Mouse (Mus musculus): ENCODE measurements around the gene Carf. TPM values are rescaled to one million over a fixed set of nuclear protein-coding genes. Genes with fewer than 3 reads are reported as not detected.
"Not testable (repeated sequence)": the region's sequence is repeated elsewhere in the genome, so short reads cannot be mapped to it uniquely, and the experiment has no call there.

The Carf gene
- polyA plus RNA-seq, 1 experiment from 2014 or later: 6.7 TPM

- H3K4me3 ChIP-seq (ENCODE audit: low read depth, low read length): no peak overlapping the region
- H3K4me1 ChIP-seq (replicated peaks; ENCODE audit: control insufficient read depth, insufficient read depth, low read length): no peaks in the 10 kb centered on the region
- no peaks in the 10 kb centered on the region for H3K9me3 ChIP-seq (ENCODE audit: control insufficient read depth, low read length)
- no peaks in the 10 kb centered on the region for H3K36me3 ChIP-seq (ENCODE audit: control insufficient read depth, insufficient read depth, low read length)
- DNase-seq (ENCODE audit: low spot score): no peak
- no peak overlapping the region for H3K9ac ChIP-seq (ENCODE audit: low read length)
- no peak overlapping the region for H3K27ac ChIP-seq (ENCODE audit: low read depth)
- H3K27me3 ChIP-seq (replicated peaks; ENCODE audit: control insufficient read depth, insufficient read depth, low read length): no peaks in the 10 kb centered on the region
- no peak overlapping the region for H3K4me2 ChIP-seq (ENCODE audit: low read length)
- ATAC-seq (replicated peaks; ENCODE audit: low FRiP score, low TSS enrichment, low read depth): no peak
- 87% methylated on average over 3 of the region's 3 CpGs for WGBS
Measured at GRCm38 (mm10) chr1:60163676-60164075, 65.6 kb downstream of the Carf start.

- H3K4me3 ChIP-seq (ENCODE audit: low read depth, low read length): no peak overlapping the region
- no peaks in the 10 kb centered on the region for H3K27me3 ChIP-seq (replicated peaks; ENCODE audit: control insufficient read depth, insufficient read depth, low read length)
- WGBS: 71% methylated on average over 2 of the region's 2 CpGs
- H3K36me3 ChIP-seq (ENCODE audit: control insufficient read depth, insufficient read depth, low read length): no peaks in the 10 kb centered on the region
- H3K4me2 ChIP-seq (ENCODE audit: low read length): no peak overlapping the region
- H3K4me1 ChIP-seq (replicated peaks; ENCODE audit: control insufficient read depth, insufficient read depth, low read length): no peaks in the 10 kb centered on the region
- H3K9ac ChIP-seq (ENCODE audit: low read length): no peak overlapping the region
- no peaks in the 10 kb centered on the region for H3K9me3 ChIP-seq (ENCODE audit: control insufficient read depth, low read length)
- no peak overlapping the region for H3K27ac ChIP-seq (ENCODE audit: low read depth)
- DNase-seq (ENCODE audit: low spot score): no peak
- no peak for ATAC-seq (replicated peaks; ENCODE audit: low FRiP score, low TSS enrichment, low read depth)
Measured at GRCm38 (mm10) chr1:60169626-60170025, 71.6 kb downstream of the Carf start.

GRCm38 (mm10) chr1:60170251-60170650, 72.2 kb downstream of the Carf start:
- no peak overlapping the region for H3K9ac ChIP-seq (ENCODE audit: low read length)
- H3K27ac ChIP-seq (ENCODE audit: low read depth): no peak overlapping the region
- H3K9me3 ChIP-seq (ENCODE audit: control insufficient read depth, low read length): no peaks in the 10 kb centered on the region
- no peaks in the 10 kb centered on the region for H3K27me3 ChIP-seq (replicated peaks; ENCODE audit: control insufficient read depth, insufficient read depth, low read length)
- no peak overlapping the region for H3K4me2 ChIP-seq (ENCODE audit: low read length)
- no peak overlapping the region for H3K4me3 ChIP-seq (ENCODE audit: low read depth, low read length)
- H3K4me1 ChIP-seq (replicated peaks; ENCODE audit: control insufficient read depth, insufficient read depth, low read length): no peaks in the 10 kb centered on the region
- 70% methylated on average over 2 of the region's 2 CpGs for WGBS
- ATAC-seq (replicated peaks; ENCODE audit: low FRiP score, low TSS enrichment, low read depth) (no peak), DNase-seq (ENCODE audit: low spot score) (no peak)
- no peaks in the 10 kb centered on the region for H3K36me3 ChIP-seq (ENCODE audit: control insufficient read depth, insufficient read depth, low read length)

GRCm38 (mm10) chr1:60173119-60173518, 75.1 kb downstream of the Carf start:
- Histone ChIP-seq H3K27ac (ENCODE audit: low read depth) (no peak overlapping the region), H3K4me3 (ENCODE audit: low read depth, low read length) (no peak overlapping the region), H3K4me2 (ENCODE audit: low read length) (no peak overlapping the region), H3K36me3 (ENCODE audit: control insufficient read depth, insufficient read depth, low read length) (no peaks in the 10 kb centered on the region), H3K4me1 (replicated peaks; ENCODE audit: control insufficient read depth, insufficient read depth, low read length) (no peaks in the 10 kb centered on the region), H3K9me3 (ENCODE audit: control insufficient read depth, low read length) (no peaks in the 10 kb centered on the region), H3K27me3 (replicated peaks; ENCODE audit: control insufficient read depth, insufficient read depth, low read length) (no peaks in the 10 kb centered on the region), H3K9ac (ENCODE audit: low read length) (no peak overlapping the region)
- DNase-seq (ENCODE audit: low spot score) (no peak), ATAC-seq (replicated peaks; ENCODE audit: low FRiP score, low TSS enrichment, low read depth) (no peak)
- WGBS: 86% methylated on average over 3 of the region's 3 CpGs

- H3K27ac ChIP-seq (ENCODE audit: low read depth); H3K4me1 ChIP-seq (replicated peaks; ENCODE audit: control insufficient read depth, insufficient read depth, low read length); H3K9me3 ChIP-seq (ENCODE audit: control insufficient read depth, low read length); ATAC-seq (replicated peaks; ENCODE audit: low FRiP score, low TSS enrichment, low read depth); H3K9ac ChIP-seq (ENCODE audit: low read length); H3K4me2 ChIP-seq (ENCODE audit: low read length); H3K27me3 ChIP-seq (replicated peaks; ENCODE audit: control insufficient read depth, insufficient read depth, low read length); H3K4me3 ChIP-seq (ENCODE audit: low read depth, low read length); DNase-seq (ENCODE audit: low spot score); H3K36me3 ChIP-seq (ENCODE audit: control insufficient read depth, insufficient read depth, low read length): not testable (repeated sequence)
- 100% methylated on average over 1 of the region's 1 CpGs for WGBS
Measured at GRCm38 (mm10) chr1:60177814-60178213, 79.8 kb downstream of the Carf start.

- peak overlapping the region; percentile 93; the same call in 1 of the 2 replicates for H3K27ac ChIP-seq (ENCODE audit: low read depth)
- peak; percentile 65 for DNase-seq (ENCODE audit: low spot score)
- H3K4me3 ChIP-seq (ENCODE audit: low read depth, low read length): peak overlapping the region; percentile 70
- WGBS: 21% methylated on average over 4 of the region's 4 CpGs
- H3K27me3 ChIP-seq (replicated peaks; ENCODE audit: control insufficient read depth, insufficient read depth, low read length): no peaks in the 10 kb centered on the region
- H3K4me1 ChIP-seq (replicated peaks; ENCODE audit: control insufficient read depth, insufficient read depth, low read length): peaks cover 6% of the 10 kb centered on the region
- no peaks in the 10 kb centered on the region for H3K9me3 ChIP-seq (ENCODE audit: control insufficient read depth, low read length)
- H3K4me2 ChIP-seq (ENCODE audit: low read length): peak overlapping the region; percentile 64
- H3K9ac ChIP-seq (ENCODE audit: low read length): peak overlapping the region; percentile 65
- no peak for ATAC-seq (replicated peaks; ENCODE audit: low FRiP score, low TSS enrichment, low read depth)
- H3K36me3 ChIP-seq (ENCODE audit: control insufficient read depth, insufficient read depth, low read length): peaks cover 5% of the 10 kb centered on the region; the same call in 1 of the 2 replicates
Measured at GRCm38 (mm10) chr1:60179376-60179775, 81.3 kb downstream of the Carf start.

- H3K27ac ChIP-seq (ENCODE audit: low read depth): peak within 1 kb of the TSS; percentile 93
- peak within 1 kb of the TSS; percentile 70 for H3K4me3 ChIP-seq (ENCODE audit: low read depth, low read length)
- H3K9me3 ChIP-seq (ENCODE audit: control insufficient read depth, low read length): no peaks in the 10 kb centered on the region
- ATAC-seq (replicated peaks; ENCODE audit: low FRiP score, low TSS enrichment, low read depth) (peak; percentile 99), DNase-seq (ENCODE audit: low spot score) (peak; percentile 96)
- peaks cover 9% of the 10 kb centered on the region; the same call in 1 of the 2 replicates for H3K36me3 ChIP-seq (ENCODE audit: control insufficient read depth, insufficient read depth, low read length)
- WGBS: under 1% methylated on average over 62 of the region's 74 CpGs
- peak within 1 kb of the TSS; percentile 71 for H3K9ac ChIP-seq (ENCODE audit: low read length)
- H3K4me1 ChIP-seq (replicated peaks; ENCODE audit: control insufficient read depth, insufficient read depth, low read length): peaks cover 6% of the 10 kb centered on the region
- peak within 1 kb of the TSS; percentile 64 for H3K4me2 ChIP-seq (ENCODE audit: low read length)
- H3K27me3 ChIP-seq (replicated peaks; ENCODE audit: control insufficient read depth, insufficient read depth, low read length): no peaks in the 10 kb centered on the region
Measured at GRCm38 (mm10) chr1:60179932-60180783, 82.1 kb downstream of the Carf start, which contains the start of gene Nbeal1. TSS of gene Nbeal1 (plus strand) at chr1:60180599.

- peak overlapping the region; percentile 71 for H3K9ac ChIP-seq (ENCODE audit: low read length)
- ATAC-seq (replicated peaks; ENCODE audit: low FRiP score, low TSS enrichment, low read depth): no peak; the same call in 1 of the 2 replicates
- WGBS: under 1% methylated on average over 20 of the region's 30 CpGs
Measured at GRCm38 (mm10) chr1:60180784-60181221, 82.8 kb downstream of the Carf start.

More at GRCm38 (mm10) chr1:60180784-60181221, 82.8 kb downstream of the Carf start:
- DNase-seq (ENCODE audit: low spot score): peak; percentile 88
- Histone ChIP-seq H3K4me1 (replicated peaks; ENCODE audit: control insufficient read depth, insufficient read depth, low read length) (peaks cover 6% of the 10 kb centered on the region), H3K27me3 (replicated peaks; ENCODE audit: control insufficient read depth, insufficient read depth, low read length) (no peaks in the 10 kb centered on the region), H3K4me3 (ENCODE audit: low read depth, low read length) (peak overlapping the region; percentile 70), H3K9me3 (ENCODE audit: control insufficient read depth, low read length) (no peaks in the 10 kb centered on the region), H3K36me3 (ENCODE audit: control insufficient read depth, insufficient read depth, low read length) (peaks cover 9% of the 10 kb centered on the region; the same call in 1 of the 2 replicates), H3K27ac (ENCODE audit: low read depth) (peak overlapping the region; percentile 93), H3K4me2 (ENCODE audit: low read length) (peak overlapping the region; percentile 63)

Measured in intestine, embryonic 14.5 days (tissue).